Comparison of ENCODE assay signal across 19 mouse cellular contexts in the genomic region with DNA sequence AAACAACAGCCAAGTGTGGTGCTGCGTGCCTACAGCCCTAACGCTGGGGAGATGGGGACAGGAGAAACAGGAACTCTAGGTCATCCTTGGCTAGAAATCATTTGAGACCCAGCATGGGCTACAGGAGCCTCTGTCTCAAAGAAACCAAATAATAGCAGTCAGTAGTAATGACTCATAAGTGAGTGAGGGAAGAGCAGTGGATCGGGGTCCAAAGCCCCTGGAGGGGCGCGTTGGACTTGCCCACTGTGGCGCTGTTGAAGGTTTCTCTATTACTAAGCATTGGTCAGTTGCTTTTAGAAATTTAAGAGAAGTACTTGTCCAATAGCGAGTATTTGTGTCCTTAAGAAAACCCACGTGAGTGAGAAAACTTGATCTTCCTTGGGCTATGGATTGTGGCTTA. TPM values are rescaled to one million over a fixed set of nuclear protein-coding genes. Genes with fewer than 3 reads are reported as not detected.
DNase-seq lines count a peak whose midpoint lies in the region; ATAC-seq and TF ChIP-seq lines count a peak whose summit lies in the region.
"Had no signal": no experiment of that assay in that cellular context is flagged by ENCODE, and none has a peak within 500 bp of the region (broad histone marks: within the 10 kb centered on the region; RNA-seq: fewer than 3 reads in every experiment).

No protein-coding gene starts in this region.

- H3K9me3 ChIP-seq in midbrain, embryonic 11.5 days (ENCODE audit: control insufficient read depth, low read length): no peaks in the 10 kb centered on the region
- H3K9me3 ChIP-seq in midbrain, postnatal 0 days (ENCODE audit: low read length): no peaks in the 10 kb centered on the region
- H3K9me3 ChIP-seq: G1E had no signal

- DNase-seq in heart, adult 11 months: peak; percentile 77
- no peak for DNase-seq in heart, postnatal 36 days
- DNase-seq in midbrain, embryonic 11.5 days (ENCODE audit: low spot score, missing footprints): peak; percentile 51
- DNase-seq in midbrain, postnatal 0 days (ENCODE audit: low spot score): no peak
- DNase-seq: adrenal gland, adult 2 months; adrenal gland, adult 8-10 months; adrenal gland, postnatal 10 days; adrenal gland, postnatal 14 days; adrenal gland, postnatal 25 days; adrenal gland, postnatal 36 days; B cell, adult 2 months; cerebellum, adult 11 months; cerebellum, adult 11-12 months; cerebellum, adult 18-20 months had no signal

- H3K9ac ChIP-seq in midbrain, embryonic 11.5 days (ENCODE audit: low read length): no peak overlapping the region
- no peak overlapping the region for H3K9ac ChIP-seq in midbrain, postnatal 0 days (replicated peaks; ENCODE audit: low read length, poor library complexity, severe bottlenecking)

- no peak overlapping the region for H3K27ac ChIP-seq in midbrain, embryonic 11.5 days (ENCODE audit: low read depth, low read length)
- no peak overlapping the region for H3K27ac ChIP-seq in midbrain, postnatal 0 days (ENCODE audit: low read depth, low read length)

- no peak for TF ChIP-seq CTCF in midbrain, postnatal 0 days (IDR thresholded peaks at IDR 0.05)

- intact Hi-C loops in heart, postnatal 36 days (cut with DNase I): no loop called here

- H3K4me1 ChIP-seq in midbrain, embryonic 11.5 days (ENCODE audit: control insufficient read depth, insufficient read depth, low read length): no peaks in the 10 kb centered on the region
- H3K4me1 ChIP-seq in midbrain, postnatal 0 days (ENCODE audit: insufficient read depth, low read length): no peaks in the 10 kb centered on the region

- WGBS in midbrain, embryonic 11.5 days: 96% methylated on average over 8 of the region's 8 CpGs
- 96% methylated on average over 8 of the region's 8 CpGs for WGBS in midbrain, postnatal 0 days

- H3K36me3 ChIP-seq in midbrain, embryonic 11.5 days (ENCODE audit: control insufficient read depth, insufficient read depth, low read length): peaks cover 11% of the 10 kb centered on the region
- peaks cover 62% of the 10 kb centered on the region for H3K36me3 ChIP-seq in midbrain, postnatal 0 days (ENCODE audit: insufficient read depth, low read length)

- H3K27me3 ChIP-seq in midbrain, embryonic 11.5 days (ENCODE audit: control insufficient read depth, insufficient read depth, low read length): no peaks in the 10 kb centered on the region
- H3K27me3 ChIP-seq in midbrain, postnatal 0 days (ENCODE audit: insufficient read depth, low read length): no peaks in the 10 kb centered on the region
- H3K27me3 ChIP-seq: CH12.LX, Patski had no signal

- no peak overlapping the region for H3K4me3 ChIP-seq in midbrain, embryonic 11.5 days (ENCODE audit: low read depth, low read length)
- H3K4me3 ChIP-seq in midbrain, postnatal 0 days (ENCODE audit: low read depth, low read length): no peak overlapping the region

- H3K4me2 ChIP-seq in midbrain, embryonic 11.5 days: no peak overlapping the region
- no peak overlapping the region for H3K4me2 ChIP-seq in midbrain, postnatal 0 days (ENCODE audit: low read depth, low read length, poor library complexity, severe bottlenecking)

- ATAC-seq in midbrain, embryonic 11.5 days (ENCODE audit: low FRiP score): no peak
- no peak for ATAC-seq in midbrain, postnatal 0 days (ENCODE audit: low FRiP score)
- ATAC-seq: activated CD4-positive, CD25-positive, alpha-beta regulatory T cell, adult 4 months; CD4-positive, CD25-positive, alpha-beta regulatory T cell, adult 4 months; Patski had no signal

RNA-seq across cellular contexts. Expression of a gene that starts 9.5 kb away (rescaled TPM):
- 10 to 100 TPM; 78.7 to 85.3 TPM for total RNA-seq in heart, postnatal 36 days (2021)
- 140 TPM in 2 replicates for polyA plus RNA-seq in midbrain, embryonic 11.5 days (2014; fragmentation: Nextera tagmentation; extraction: Ambion mirVana)
- total RNA-seq in midbrain, postnatal 0 days (2014; rRNA removed): 71.7 and 94.7 TPM in 2 replicates
- polyA plus RNA-seq in midbrain, postnatal 0 days (2015; fragmentation: Nextera tagmentation; extraction: Ambion mirVana): 109 and 119 TPM in 2 replicates

RNA-seq across cellular contexts. Expression of a gene that starts 21.4 kb away (rescaled TPM):
- 10 to 100 TPM; 23.4 to 27.0 TPM for total RNA-seq in heart, postnatal 36 days (2021)
- polyA plus RNA-seq in midbrain, embryonic 11.5 days (2014; fragmentation: Nextera tagmentation; extraction: Ambion mirVana): 22.5 and 26.3 TPM in 2 replicates
- 78.2 and 91.7 TPM in 2 replicates for total RNA-seq in midbrain, postnatal 0 days (2014; rRNA removed)
- polyA plus RNA-seq in midbrain, postnatal 0 days (2015; fragmentation: Nextera tagmentation; extraction: Ambion mirVana): 64.9 and 68.8 TPM in 2 replicates

RNA-seq across cellular contexts. Expression of a gene that starts 24.2 kb away (rescaled TPM):
- 10 to 100 TPM; 81.2 to 83.4 TPM for total RNA-seq in heart, postnatal 36 days (2021)
- polyA plus RNA-seq in midbrain, embryonic 11.5 days (2014; fragmentation: Nextera tagmentation; extraction: Ambion mirVana): 24.3 and 26.3 TPM in 2 replicates
- total RNA-seq in midbrain, postnatal 0 days (2014; rRNA removed): 37.1 and 40.5 TPM in 2 replicates
- 15.9 TPM in 2 replicates for polyA plus RNA-seq in midbrain, postnatal 0 days (2015; fragmentation: Nextera tagmentation; extraction: Ambion mirVana)

Comparison
In these comparisons a context has a peak if more than half of its experiments do, and no peak if none do; other contexts are left out.
1. DNase-seq: peak in heart, adult 11 months (single experiment) and midbrain, embryonic 11.5 days (single experiment); none in heart, postnatal 36 days (0 of 2) and midbrain, postnatal 0 days (single experiment).